Mouse (Mus musculus): ENCODE data around the gene Gm33543. TPM values are rescaled to one million over a fixed set of nuclear protein-coding genes. Genes with fewer than 3 reads are reported as not detected.

Gm33543 gene
- polyA plus RNA-seq, 1 experiment from 2014 or later: not detected

- no peak for ATAC-seq (ENCODE audit: insufficient number of reproducible peaks, low FRiP score, low TSS enrichment, low read depth)
- H3K4me2 ChIP-seq: no peak overlapping the region
- 59% methylated on average over 15 of the region's 15 CpGs for WGBS
- H3K27ac ChIP-seq: no peak overlapping the region
- H3K4me1 ChIP-seq: no peaks in the 10 kb centered on the region
- no peaks in the 10 kb centered on the region for H3K9me3 ChIP-seq
- no peak overlapping the region for H3K4me3 ChIP-seq
- no peaks in the 10 kb centered on the region for H3K27me3 ChIP-seq
- H3K9ac ChIP-seq: no peak overlapping the region
- no peaks in the 10 kb centered on the region for H3K36me3 ChIP-seq
Observed at GRCm38 (mm10) chr10:95790771-95791426, 51.8 kb downstream of the Gm33543 start.

- no peaks in the 10 kb centered on the region for H3K9me3 ChIP-seq
- no peak for ATAC-seq (ENCODE audit: insufficient number of reproducible peaks, low FRiP score, low TSS enrichment, low read depth)
- WGBS: 82% methylated on average over 2 of the region's 2 CpGs
Observed at GRCm38 (mm10) chr10:95787176-95787575, 55.6 kb downstream of the Gm33543 start.

GRCm38 (mm10) chr10:95784837-95785236 lies 57.9 kb downstream of the Gm33543 start:
- no peaks in the 10 kb centered on the region for H3K27me3 ChIP-seq
- no peak overlapping the region for H3K9ac ChIP-seq
- no peaks in the 10 kb centered on the region for H3K4me1 ChIP-seq
- no peak overlapping the region for H3K27ac ChIP-seq
- no peak for ATAC-seq (ENCODE audit: insufficient number of reproducible peaks, low FRiP score, low TSS enrichment, low read depth)
- no peaks in the 10 kb centered on the region for H3K36me3 ChIP-seq
- H3K4me2 ChIP-seq: no peak overlapping the region
- no peaks in the 10 kb centered on the region for H3K9me3 ChIP-seq
- no peak overlapping the region for H3K4me3 ChIP-seq
- 19% methylated on average over 7 of the region's 7 CpGs for WGBS

More at GRCm38 (mm10) chr10:95787176-95787575, 55.6 kb downstream of the Gm33543 start:
- H3K4me2 ChIP-seq: no peak overlapping the region
- no peak overlapping the region for H3K27ac ChIP-seq
- H3K9ac ChIP-seq: no peak overlapping the region
- H3K4me1 ChIP-seq: no peaks in the 10 kb centered on the region
- no peak overlapping the region for H3K4me3 ChIP-seq
- H3K27me3 ChIP-seq: no peaks in the 10 kb centered on the region
- no peaks in the 10 kb centered on the region for H3K36me3 ChIP-seq

GRCm38 (mm10) chr10:95780881-95781600 lies 61.7 kb downstream of the Gm33543 start:
- no peaks in the 10 kb centered on the region for H3K9me3 ChIP-seq
- H3K4me1 ChIP-seq: peaks cover 4% of the 10 kb centered on the region; the same call in 1 of the 2 replicates
- 70% methylated on average over 8 of the region's 8 CpGs for WGBS
- no peak overlapping the region for H3K27ac ChIP-seq
- H3K27me3 ChIP-seq: no peaks in the 10 kb centered on the region
- no peak overlapping the region for H3K9ac ChIP-seq
- no peak overlapping the region for H3K4me3 ChIP-seq
- no peaks in the 10 kb centered on the region for H3K36me3 ChIP-seq
- peak; percentile 69; the same call in 1 of the 2 replicates for ATAC-seq (ENCODE audit: insufficient number of reproducible peaks, low FRiP score, low TSS enrichment, low read depth)
- no peak overlapping the region for H3K4me2 ChIP-seq

- H3K9ac ChIP-seq: no peak overlapping the region
- peaks cover 4% of the 10 kb centered on the region; the same call in 1 of the 2 replicates for H3K4me1 ChIP-seq
- WGBS: 82% methylated on average over 13 of the region's 13 CpGs
- no peaks in the 10 kb centered on the region for H3K27me3 ChIP-seq
- no peak for ATAC-seq (ENCODE audit: insufficient number of reproducible peaks, low FRiP score, low TSS enrichment, low read depth)
- no peak overlapping the region for H3K4me3 ChIP-seq
- H3K9me3 ChIP-seq: no peaks in the 10 kb centered on the region
- H3K4me2 ChIP-seq: no peak overlapping the region
- no peaks in the 10 kb centered on the region for H3K36me3 ChIP-seq
- no peak overlapping the region for H3K27ac ChIP-seq
Observed at GRCm38 (mm10) chr10:95779801-95780385, 62.8 kb downstream of the Gm33543 start.

GRCm38 (mm10) chr10:95778622-95779021 lies 64.1 kb downstream of the Gm33543 start:
- H3K4me1 ChIP-seq: peaks cover 5% of the 10 kb centered on the region
- H3K27me3 ChIP-seq: no peaks in the 10 kb centered on the region
- H3K4me3 ChIP-seq: no peak overlapping the region
- no peak for ATAC-seq (ENCODE audit: insufficient number of reproducible peaks, low FRiP score, low TSS enrichment, low read depth)
- 43% methylated on average over 8 of the region's 8 CpGs for WGBS
- no peak overlapping the region for H3K4me2 ChIP-seq
- H3K9ac ChIP-seq: no peak overlapping the region
- H3K36me3 ChIP-seq: no peaks in the 10 kb centered on the region
- no peaks in the 10 kb centered on the region for H3K9me3 ChIP-seq
- no peak overlapping the region for H3K27ac ChIP-seq

- no peak for ATAC-seq (ENCODE audit: insufficient number of reproducible peaks, low FRiP score, low TSS enrichment, low read depth)
- H3K9me3 ChIP-seq: no peaks in the 10 kb centered on the region
- H3K36me3 ChIP-seq: no peaks in the 10 kb centered on the region
- H3K4me1 ChIP-seq: peaks cover 11% of the 10 kb centered on the region
- no peak overlapping the region for H3K4me2 ChIP-seq
- no peak overlapping the region for H3K9ac ChIP-seq
- no peak overlapping the region for H3K27ac ChIP-seq
- H3K4me3 ChIP-seq: no peak overlapping the region
- H3K27me3 ChIP-seq: no peaks in the 10 kb centered on the region
- 53% methylated on average over 15 of the region's 15 CpGs for whole genome bisulfite sequencing
Observed at GRCm38 (mm10) chr10:95777701-95778320, 64.9 kb downstream of the Gm33543 start.

GRCm38 (mm10) chr10:95777071-95777470 lies 65.7 kb downstream of the Gm33543 start:
- WGBS: 72% methylated on average over 1 of the region's 1 CpGs
- H3K9me3 ChIP-seq: no peaks in the 10 kb centered on the region
- ATAC-seq (ENCODE audit: insufficient number of reproducible peaks, low FRiP score, low TSS enrichment, low read depth): no peak

GRCm38 (mm10) chr10:95774856-95775255 lies 67.9 kb downstream of the Gm33543 start:
- 80% methylated on average over 7 of the region's 7 CpGs for WGBS
- Histone ChIP-seq H3K36me3 (no peaks in the 10 kb centered on the region), H3K27ac (no peak overlapping the region), H3K9ac (no peak overlapping the region), H3K4me1 (peaks cover 11% of the 10 kb centered on the region), H3K4me2 (no peak overlapping the region), H3K9me3 (no peaks in the 10 kb centered on the region), H3K4me3 (no peak overlapping the region), H3K27me3 (no peaks in the 10 kb centered on the region)
- ATAC-seq (ENCODE audit: insufficient number of reproducible peaks, low FRiP score, low TSS enrichment, low read depth): no peak

More at GRCm38 (mm10) chr10:95777071-95777470, 65.7 kb downstream of the Gm33543 start:
- no peak overlapping the region for H3K4me3 ChIP-seq
- H3K27ac ChIP-seq: no peak overlapping the region
- no peak overlapping the region for H3K4me2 ChIP-seq
- no peaks in the 10 kb centered on the region for H3K27me3 ChIP-seq
- H3K4me1 ChIP-seq: peaks cover 11% of the 10 kb centered on the region
- H3K9ac ChIP-seq: no peak overlapping the region
- no peaks in the 10 kb centered on the region for H3K36me3 ChIP-seq

GRCm38 (mm10) chr10:95774001-95774628 lies 68.6 kb downstream of the Gm33543 start:
- H3K4me2 ChIP-seq: no peak overlapping the region
- H3K27me3 ChIP-seq: no peaks in the 10 kb centered on the region
- H3K9me3 ChIP-seq: no peaks in the 10 kb centered on the region
- H3K27ac ChIP-seq: no peak overlapping the region; the same call in 1 of the 2 replicates
- H3K9ac ChIP-seq: no peak overlapping the region
- H3K4me3 ChIP-seq: no peak overlapping the region
- peaks cover 11% of the 10 kb centered on the region for H3K4me1 ChIP-seq
- no peaks in the 10 kb centered on the region for H3K36me3 ChIP-seq
- 37% methylated on average over 9 of the region's 9 CpGs for WGBS
- peak; percentile 88 for ATAC-seq (ENCODE audit: insufficient number of reproducible peaks, low FRiP score, low TSS enrichment, low read depth)

Data from limb, embryonic 15.5 days (tissue).